Mouse (Mus musculus): ENCODE results near the gene Tef.

Gene Tef

GRCm38 (mm10) chr15:81800391-81800790 is 1.8 kb upstream of the Tef start:
- no peak for DNase-seq (ENCODE audit: low spot score)

- DNase-seq (ENCODE audit: low spot score), result no peak
Observed at GRCm38 (mm10) chr15:81802941-81803351, 725 bp downstream of the Tef start.

- no peak for DNase-seq (ENCODE audit: low spot score)
Observed at GRCm38 (mm10) chr15:81803425-81803951, 1.3 kb downstream of the Tef start.

GRCm38 (mm10) chr15:81804172-81804571 is 2.0 kb downstream of the Tef start:
- DNase-seq (ENCODE audit: low spot score), result no peak

GRCm38 (mm10) chr15:81804883-81805282 is 2.7 kb downstream of the Tef start:
- DNase-seq (ENCODE audit: low spot score), result no peak

- DNase-seq (ENCODE audit: low spot score), result no peak
Observed at GRCm38 (mm10) chr15:81805624-81806023, 3.4 kb downstream of the Tef start.

- DNase-seq (ENCODE audit: low spot score), result no peak
Observed at GRCm38 (mm10) chr15:81806621-81807404, 4.6 kb downstream of the Tef start.

GRCm38 (mm10) chr15:81808799-81809198 is 6.6 kb downstream of the Tef start:
- DNase-seq (ENCODE audit: low spot score), result no peak

GRCm38 (mm10) chr15:81809550-81809949 is 7.3 kb downstream of the Tef start:
- DNase-seq (ENCODE audit: low spot score), result no peak

- peak; percentile 90 for DNase-seq (ENCODE audit: low spot score)
Observed at GRCm38 (mm10) chr15:81810150-81810549, 7.9 kb downstream of the Tef start.

GRCm38 (mm10) chr15:81810671-81811598 is 8.7 kb downstream of the Tef start:
- DNase-seq (ENCODE audit: low spot score), result peak; percentile 98

GRCm38 (mm10) chr15:81811599-81811996 is 9.4 kb downstream of the Tef start:
- DNase-seq (ENCODE audit: low spot score), result no peak

GRCm38 (mm10) chr15:81812287-81812686 is 10.1 kb downstream of the Tef start:
- DNase-seq (ENCODE audit: low spot score), result no peak

- DNase-seq (ENCODE audit: low spot score), result no peak
Observed at GRCm38 (mm10) chr15:81812696-81813631, 10.7 kb downstream of the Tef start.

GRCm38 (mm10) chr15:81813986-81814705 is 11.9 kb downstream of the Tef start:
- DNase-seq (ENCODE audit: low spot score), result no peak

GRCm38 (mm10) chr15:81814716-81815370 is 12.6 kb downstream of the Tef start:
- no peak for DNase-seq (ENCODE audit: low spot score)

GRCm38 (mm10) chr15:81818404-81818803 is 16.2 kb downstream of the Tef start:
- no peak for DNase-seq (ENCODE audit: low spot score)

- DNase-seq (ENCODE audit: low spot score), result no peak
Observed at GRCm38 (mm10) chr15:81822631-81823030, 20.4 kb downstream of the Tef start.

GRCm38 (mm10) chr15:81824832-81825231 is 22.6 kb downstream of the Tef start:
- DNase-seq (ENCODE audit: low spot score), result no peak

Data from ovary, adult 18-20 months (tissue).